Comparison of ENCODE assay signal across 7 mouse cellular contexts in genomic region chr7:79283671-79283941, GRCm38 (mm10). TPM values are rescaled to one million over a fixed set of nuclear protein-coding genes. Genes with fewer than 3 reads are reported as not detected.
DNase-seq lines count a peak whose midpoint lies in the region; ATAC-seq and TF ChIP-seq lines count a peak whose summit lies in the region.
"Not testable (repeated sequence)": the region's sequence is repeated elsewhere in the genome, so short reads cannot be mapped to it uniquely, and the experiment has no call there.

No protein-coding gene starts in this region.

- not testable (repeated sequence) for DNase-seq in MEL (ENCODE audit: low read depth, low spot score); liver, embryonic 11.5 days (ENCODE audit: low spot score)

- TF ChIP-seq CTCF in MEL (IDR thresholded peaks at IDR 0.05 in 2 of 3, conservative IDR thresholded peaks at IDR 0.05 in 1 of 3; ENCODE audit: control insufficient read depth in 1 of 3, insufficient read depth in 1 of 3, low read depth in 2 of 3, low read length in 3 of 3, poor library complexity in 1 of 3, severe bottlenecking in 1 of 3); intestine, postnatal 0 days (IDR thresholded peaks at IDR 0.05; ENCODE audit: low read depth): not testable (repeated sequence)

- not testable (repeated sequence) for TF ChIP-seq RAD21 in MEL (IDR thresholded peaks at IDR 0.05; ENCODE audit: low read depth, low read length)

- peaks cover 24 to 45% of the 10 kb centered on the region in 2 experiments for H3K4me1 ChIP-seq in MEL (ENCODE audit: control insufficient read depth in 1 of 2, insufficient read depth in 2 of 2, low read length in 2 of 2)
- H3K4me1 ChIP-seq in erythroblast, embryonic 14.5 days (ENCODE audit: control insufficient read depth): peaks cover 93% of the 10 kb centered on the region
- peaks cover 52% of the 10 kb centered on the region for H3K4me1 ChIP-seq in heart, embryonic 12.5 days (replicated peaks)
- peaks cover 15% of the 10 kb centered on the region; the same call in 1 of the 2 replicates for H3K4me1 ChIP-seq in intestine, postnatal 0 days (replicated peaks; ENCODE audit: control insufficient read depth, insufficient read depth, low read length)
- H3K4me1 ChIP-seq in liver, embryonic 11.5 days (replicated peaks; ENCODE audit: control insufficient read depth, insufficient read depth, low read length): peaks cover 64% of the 10 kb centered on the region
- peaks cover 94% of the 10 kb centered on the region for H3K4me1 ChIP-seq in liver, embryonic 15.5 days (replicated peaks)
- peaks cover 97% of the 10 kb centered on the region for H3K4me1 ChIP-seq in megakaryocyte, embryonic 14.5 days

- peaks cover 31% of the 10 kb centered on the region for H3K79me2 ChIP-seq in MEL (ENCODE audit: control insufficient read depth, insufficient read depth, low read length, poor library complexity)

- H3K4me2 ChIP-seq in heart, embryonic 12.5 days; intestine, postnatal 0 days (replicated peaks; ENCODE audit: low read depth): not testable (repeated sequence)
- H3K4me2 ChIP-seq in liver, embryonic 11.5 days: peak overlapping the region; percentile 56
- peak overlapping the region; percentile 52 for H3K4me2 ChIP-seq in liver, embryonic 15.5 days

- peak overlapping the region; percentile 53; the same call in 1 of the 2 replicates for H3K27ac ChIP-seq in MEL (ENCODE audit: control insufficient read depth, low read depth, low read length)
- H3K27ac ChIP-seq in heart, embryonic 12.5 days (ENCODE audit: poor library complexity, severe bottlenecking); intestine, postnatal 0 days (ENCODE audit: low read depth, low read length): not testable (repeated sequence)
- peak overlapping the region; percentile 76 for H3K27ac ChIP-seq in liver, embryonic 11.5 days (ENCODE audit: low read depth, low read length)
- H3K27ac ChIP-seq in liver, embryonic 15.5 days (replicated peaks): peak overlapping the region; percentile 81

- H3K27me3 ChIP-seq in MEL (ENCODE audit: control insufficient read depth in 1 of 2, insufficient read depth in 2 of 2, low read length in 2 of 2); erythroblast, embryonic 14.5 days (ENCODE audit: control insufficient read depth); heart, embryonic 12.5 days (replicated peaks); intestine, postnatal 0 days (replicated peaks; ENCODE audit: control insufficient read depth, insufficient read depth, low read length); liver, embryonic 11.5 days (replicated peaks; ENCODE audit: control insufficient read depth, insufficient read depth, low read length); liver, embryonic 15.5 days; megakaryocyte, embryonic 14.5 days (replicated peaks): not testable (repeated sequence)

- WGBS in heart, embryonic 12.5 days: 44% methylated on average over 1 of the region's 1 CpGs
- 19% methylated on average over 1 of the region's 1 CpGs for WGBS in intestine, postnatal 0 days
- WGBS in liver, embryonic 11.5 days: 23% methylated on average over 1 of the region's 1 CpGs
- 25% methylated on average over 1 of the region's 1 CpGs for WGBS in liver, embryonic 15.5 days (ENCODE audit: insufficient replicate concordance)

- peaks cover 0 to 41% of the 10 kb centered on the region in 2 experiments; a peak in 2 of 4 replicates for H3K36me3 ChIP-seq in MEL (ENCODE audit: control insufficient read depth in 1 of 2, insufficient read depth in 2 of 2, low read length in 2 of 2)
- H3K36me3 ChIP-seq in erythroblast, embryonic 14.5 days (ENCODE audit: control insufficient read depth): peaks cover 82% of the 10 kb centered on the region
- H3K36me3 ChIP-seq in heart, embryonic 12.5 days; intestine, postnatal 0 days (ENCODE audit: control insufficient read depth, insufficient read depth); liver, embryonic 11.5 days (ENCODE audit: control insufficient read depth, insufficient read depth, low read length); liver, embryonic 15.5 days (replicated peaks): not testable (repeated sequence)
- peaks cover 82% of the 10 kb centered on the region for H3K36me3 ChIP-seq in megakaryocyte, embryonic 14.5 days (replicated peaks; ENCODE audit: low read length)

- not testable (repeated sequence) for H3K9me3 ChIP-seq in MEL (replicated peaks; ENCODE audit: insufficient read depth, low read length); erythroblast, embryonic 14.5 days (ENCODE audit: control insufficient read depth, low read length); heart, embryonic 12.5 days (replicated peaks); intestine, postnatal 0 days (ENCODE audit: control insufficient read depth); liver, embryonic 11.5 days (ENCODE audit: control insufficient read depth, low read length); liver, embryonic 15.5 days (replicated peaks); megakaryocyte, embryonic 14.5 days

- ATAC-seq in heart, embryonic 12.5 days (ENCODE audit: insufficient number of reproducible peaks, low FRiP score): peak; percentile 47; the same call in 1 of the 2 replicates
- ATAC-seq in intestine, postnatal 0 days: peak; percentile 26
- ATAC-seq in liver, embryonic 11.5 days (replicated peaks; ENCODE audit: low FRiP score): peak; percentile 67
- peak; percentile 68 for ATAC-seq in liver, embryonic 15.5 days (ENCODE audit: insufficient read depth)

- H3K4me3 ChIP-seq in MEL (ENCODE audit: control insufficient read depth in 1 of 2, insufficient read depth in 1 of 2, low read depth in 2 of 2, low read length in 2 of 2); heart, embryonic 12.5 days; intestine, postnatal 0 days (ENCODE audit: low read depth, low read length); liver, embryonic 11.5 days (ENCODE audit: low read depth, low read length); liver, embryonic 15.5 days (replicated peaks): not testable (repeated sequence)
- H3K4me3 ChIP-seq in erythroblast, embryonic 14.5 days (replicated peaks): peak overlapping the region; percentile 33
- H3K4me3 ChIP-seq in megakaryocyte, embryonic 14.5 days (replicated peaks): peak overlapping the region; percentile 0

- H3K9ac ChIP-seq in MEL (ENCODE audit: control insufficient read depth, low read depth, low read length, poor library complexity, severe bottlenecking); heart, embryonic 12.5 days; intestine, postnatal 0 days (ENCODE audit: low read depth, low read length); liver, embryonic 11.5 days (ENCODE audit: low read depth, low read length): not testable (repeated sequence)
- H3K9ac ChIP-seq in liver, embryonic 15.5 days: peak overlapping the region; percentile 32; the same call in 1 of the 2 replicates

- TF ChIP-seq POLR2A in MEL (IDR thresholded peaks at IDR 0.05; ENCODE audit: control insufficient read depth in 1 of 2, insufficient read depth in 1 of 2, low read depth in 1 of 2, low read length in 2 of 2, poor library complexity in 1 of 2): not testable (repeated sequence)

- TF ChIP-seq EP300 in MEL (IDR thresholded peaks at IDR 0.05; ENCODE audit: low read depth in 1 of 2, low read length in 2 of 2): peak in 1 of 2 experiments; percentile 35; a peak in 1 of 4 replicates

TF ChIP-seq in MEL, 35 proteins besides CTCF, POLR2A, EP300 and RAD21:
- TF ChIP-seq ETS1 (IDR thresholded peaks at IDR 0.05; ENCODE audit: low read depth, low read length) (0 out of 2 replicates have a peak, but pooled peaks have one; percentile 41), GATA1 (IDR thresholded peaks at IDR 0.05; ENCODE audit: low read depth, low read length) (0 out of 2 replicates have a peak, but pooled peaks have one; percentile 22)

RNA-seq across cellular contexts. Expression of gene Abhd2, which starts 10.6 kb away (rescaled TPM):
- 13.6 and 13.7 TPM in 2 replicates for total RNA-seq in MEL (2012; rRNA removed)
- polyA plus RNA-seq in MEL (2012; ENCODE audit: insufficient read depth in 1 of 2, insufficient read length in 2 of 2, low read depth in 1 of 2, low replicate concordance in 2 of 2, missing spikeins in 1 of 2): 10 to 100 TPM in 1 of 2 experiments, not detected in 1; 32.0 TPM
- polyA plus RNA-seq in erythroblast, embryonic 14.5 days (2012): 1.0 and 1.6 TPM in 2 replicates
- 5.6 and 5.8 TPM in 2 replicates for polyA plus RNA-seq in heart, embryonic 12.5 days (2016; fragmentation: Nextera tagmentation; extraction: Ambion mirVana)
- polyA plus RNA-seq in intestine, postnatal 0 days (2015; fragmentation: Nextera tagmentation; extraction: Ambion mirVana): 34.8 and 36.2 TPM in 2 replicates
- polyA plus RNA-seq in liver, embryonic 11.5 days (2014; fragmentation: Nextera tagmentation; extraction: Ambion mirVana): 11.5 and 13.4 TPM in 2 replicates
- polyA plus RNA-seq in liver, embryonic 15.5 days (2015; fragmentation: Nextera tagmentation; extraction: Ambion mirVana): 11.4 TPM in 2 replicates
- polyA plus RNA-seq in megakaryocyte, embryonic 14.5 days (2012; ENCODE audit: insufficient read depth, low replicate concordance): 18.2 and 77.1 TPM in 2 replicates
